Mouse (Mus musculus): Measurements from ENCODE around the gene Ephb2. TPM values are rescaled to one million over a fixed set of nuclear protein-coding genes. Genes with fewer than 3 reads are reported as not detected.

Gene Ephb2
- polyA plus RNA-seq, 1 experiment from 2014 or later, result 0.08 TPM

GRCm38 (mm10) chr4:136811596-136811995, 24.2 kb downstream of the Ephb2 start:
- WGBS (ENCODE audit: insufficient replicate concordance), result 59% methylated on average over 6 of the region's 6 CpGs
- Histone ChIP-seq H3K27ac (ENCODE audit: low read depth) (no peak overlapping the region), H3K4me2 (ENCODE audit: low read depth, low read length) (no peak overlapping the region), H3K27me3 (ENCODE audit: insufficient read depth, low read length) (no peaks in the 10 kb centered on the region), H3K36me3 (replicated peaks; ENCODE audit: insufficient read depth, low read length) (no peaks in the 10 kb centered on the region), H3K9ac (replicated peaks) (no peak overlapping the region), H3K4me1 (ENCODE audit: insufficient read depth) (no peaks in the 10 kb centered on the region), H3K9me3 (ENCODE audit: low read length) (no peaks in the 10 kb centered on the region), H3K4me3 (ENCODE audit: low read depth, low read length) (no peak overlapping the region)
- ATAC-seq, result no peak
- no peak for DNase-seq
- TF ChIP-seq EP300 (IDR thresholded peaks at IDR 0.05; ENCODE audit: low read depth) (no peak), CTCF (IDR thresholded peaks at IDR 0.05; ENCODE audit: low read depth) (no peak)

- H3K4me1 ChIP-seq (ENCODE audit: insufficient read depth), result no peaks in the 10 kb centered on the region
Measured at GRCm38 (mm10) chr4:136808478-136808877, 27.3 kb downstream of the Ephb2 start.

GRCm38 (mm10) chr4:136807448-136808009, 28.3 kb downstream of the Ephb2 start:
- no peaks in the 10 kb centered on the region for H3K9me3 ChIP-seq (ENCODE audit: low read length)
- WGBS (ENCODE audit: insufficient replicate concordance), result 62% methylated on average over 11 of the region's 11 CpGs

More at GRCm38 (mm10) chr4:136808478-136808877, 27.3 kb downstream of the Ephb2 start:
- Histone ChIP-seq H3K36me3 (replicated peaks; ENCODE audit: insufficient read depth, low read length) (no peaks in the 10 kb centered on the region), H3K4me2 (ENCODE audit: low read depth, low read length) (no peak overlapping the region), H3K27me3 (ENCODE audit: insufficient read depth, low read length) (no peaks in the 10 kb centered on the region), H3K27ac (ENCODE audit: low read depth) (no peak overlapping the region), H3K9ac (replicated peaks) (no peak overlapping the region), H3K4me3 (ENCODE audit: low read depth, low read length) (no peak overlapping the region), H3K9me3 (ENCODE audit: low read length) (no peaks in the 10 kb centered on the region)
- no peak for ATAC-seq
- WGBS (ENCODE audit: insufficient replicate concordance), result 20% methylated on average over 11 of the region's 11 CpGs
- DNase-seq, result no peak
- TF ChIP-seq CTCF (IDR thresholded peaks at IDR 0.05; ENCODE audit: low read depth), result no peak
- TF ChIP-seq EP300 (IDR thresholded peaks at IDR 0.05; ENCODE audit: low read depth), result no peak

GRCm38 (mm10) chr4:136806254-136806653, 29.5 kb downstream of the Ephb2 start:
- Histone ChIP-seq H3K4me2 (ENCODE audit: low read depth, low read length) (no peak overlapping the region), H3K9me3 (ENCODE audit: low read length) (no peaks in the 10 kb centered on the region), H3K27ac (ENCODE audit: low read depth) (no peak overlapping the region), H3K27me3 (ENCODE audit: insufficient read depth, low read length) (no peaks in the 10 kb centered on the region), H3K4me1 (ENCODE audit: insufficient read depth) (no peaks in the 10 kb centered on the region; the same call in 1 of the 2 replicates), H3K9ac (replicated peaks) (no peak overlapping the region), H3K36me3 (replicated peaks; ENCODE audit: insufficient read depth, low read length) (no peaks in the 10 kb centered on the region), H3K4me3 (ENCODE audit: low read depth, low read length) (no peak overlapping the region)
- ATAC-seq (no peak), DNase-seq (no peak)
- WGBS (ENCODE audit: insufficient replicate concordance), result 74% methylated on average over 10 of the region's 10 CpGs
- TF ChIP-seq CTCF (IDR thresholded peaks at IDR 0.05; ENCODE audit: low read depth) (no peak), EP300 (IDR thresholded peaks at IDR 0.05; ENCODE audit: low read depth) (no peak)

More at GRCm38 (mm10) chr4:136807448-136808009, 28.3 kb downstream of the Ephb2 start:
- no peaks in the 10 kb centered on the region; the same call in 1 of the 2 replicates for H3K4me1 ChIP-seq (ENCODE audit: insufficient read depth)
- TF ChIP-seq EP300 (IDR thresholded peaks at IDR 0.05; ENCODE audit: low read depth) (no peak), CTCF (IDR thresholded peaks at IDR 0.05; ENCODE audit: low read depth) (no peak)
- no peaks in the 10 kb centered on the region for H3K27me3 ChIP-seq (ENCODE audit: insufficient read depth, low read length)
- H3K4me3 ChIP-seq (ENCODE audit: low read depth, low read length), result no peak overlapping the region
- no peak overlapping the region for H3K9ac ChIP-seq (replicated peaks)
- no peak for DNase-seq
- H3K27ac ChIP-seq (ENCODE audit: low read depth), result no peak overlapping the region
- H3K36me3 ChIP-seq (replicated peaks; ENCODE audit: insufficient read depth, low read length), result no peaks in the 10 kb centered on the region
- H3K4me2 ChIP-seq (ENCODE audit: low read depth, low read length), result no peak overlapping the region
- ATAC-seq, result no peak

GRCm38 (mm10) chr4:136804343-136804742, 31.4 kb downstream of the Ephb2 start:
- no peaks in the 10 kb centered on the region for H3K9me3 ChIP-seq (ENCODE audit: low read length)
- no peak overlapping the region for H3K9ac ChIP-seq (replicated peaks)
- TF ChIP-seq EP300 (IDR thresholded peaks at IDR 0.05; ENCODE audit: low read depth) (no peak), CTCF (IDR thresholded peaks at IDR 0.05; ENCODE audit: low read depth) (no peak)
- H3K4me3 ChIP-seq (ENCODE audit: low read depth, low read length), result no peak overlapping the region
- no peak overlapping the region for H3K27ac ChIP-seq (ENCODE audit: low read depth)
- H3K36me3 ChIP-seq (replicated peaks; ENCODE audit: insufficient read depth, low read length), result no peaks in the 10 kb centered on the region
- no peaks in the 10 kb centered on the region; the same call in 1 of the 2 replicates for H3K4me1 ChIP-seq (ENCODE audit: insufficient read depth)
- WGBS (ENCODE audit: insufficient replicate concordance), result 75% methylated on average over 6 of the region's 6 CpGs
- DNase-seq, result no peak
- no peaks in the 10 kb centered on the region for H3K27me3 ChIP-seq (ENCODE audit: insufficient read depth, low read length)
- no peak for ATAC-seq
- no peak overlapping the region for H3K4me2 ChIP-seq (ENCODE audit: low read depth, low read length)

- no peak for ATAC-seq
Measured at GRCm38 (mm10) chr4:136802446-136802845, 33.3 kb downstream of the Ephb2 start.

More at GRCm38 (mm10) chr4:136802446-136802845, 33.3 kb downstream of the Ephb2 start:
- Histone ChIP-seq H3K9me3 (ENCODE audit: low read length) (no peaks in the 10 kb centered on the region), H3K4me1 (ENCODE audit: insufficient read depth) (no peaks in the 10 kb centered on the region; the same call in none of the 2 replicates), H3K27ac (ENCODE audit: low read depth) (no peak overlapping the region), H3K4me3 (ENCODE audit: low read depth, low read length) (no peak overlapping the region), H3K9ac (replicated peaks) (no peak overlapping the region), H3K27me3 (ENCODE audit: insufficient read depth, low read length) (no peaks in the 10 kb centered on the region), H3K4me2 (ENCODE audit: low read depth, low read length) (no peak overlapping the region), H3K36me3 (replicated peaks; ENCODE audit: insufficient read depth, low read length) (no peaks in the 10 kb centered on the region)
- no peak for DNase-seq
- 18% methylated on average over 12 of the region's 12 CpGs for WGBS (ENCODE audit: insufficient replicate concordance)
- no peak for TF ChIP-seq EP300 (IDR thresholded peaks at IDR 0.05; ENCODE audit: low read depth)
- TF ChIP-seq CTCF (IDR thresholded peaks at IDR 0.05; ENCODE audit: low read depth), result no peak
